Comparison of ENCODE assay signal across 8 mouse cellular contexts in the genomic region with DNA sequence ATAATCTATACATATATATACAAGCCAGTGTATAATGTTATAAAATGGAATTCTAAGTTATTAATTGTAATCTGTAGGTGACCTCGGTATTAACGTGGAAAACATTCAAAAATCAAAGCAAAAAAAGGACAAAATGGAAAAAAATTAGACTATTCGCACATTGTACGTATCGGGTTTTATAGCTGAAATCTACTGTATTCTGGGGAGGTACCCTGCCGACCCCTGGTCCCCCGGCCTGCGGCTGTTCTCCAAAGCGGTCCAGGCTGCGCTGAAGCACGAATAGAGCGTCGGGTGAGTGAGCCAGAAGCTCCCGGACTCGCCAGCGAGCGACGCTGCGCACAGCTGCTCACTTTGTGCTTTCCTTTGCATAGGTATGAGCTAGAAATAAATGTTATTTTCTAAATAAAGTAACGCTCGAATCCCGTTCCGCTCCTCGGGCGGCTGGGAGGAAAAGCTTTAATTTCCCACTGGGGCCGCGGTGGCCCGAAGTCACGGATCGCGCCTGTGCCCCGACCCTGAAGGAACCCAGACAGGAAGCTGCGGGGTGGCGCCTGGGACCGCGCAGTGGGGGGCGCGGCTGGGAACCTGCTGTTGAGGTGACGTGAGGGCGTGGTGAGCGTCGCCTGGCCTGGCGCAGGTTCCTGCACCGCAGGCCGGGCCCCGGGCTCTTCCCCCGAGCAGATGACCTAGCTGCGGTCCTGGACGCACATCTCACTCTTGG. TPM values are rescaled to one million over a fixed set of nuclear protein-coding genes. Genes with fewer than 3 reads are reported as not detected.
DNase-seq lines count a peak whose midpoint lies in the region; ATAC-seq and TF ChIP-seq lines count a peak whose summit lies in the region.

No protein-coding gene starts in this region.

- H3K4me2 ChIP-seq in kidney, embryonic 16.5 days (replicated peaks; ENCODE audit: low read depth, low read length), result peak overlapping the region; percentile 35
- peak overlapping the region; percentile 52 for H3K4me2 ChIP-seq in heart, embryonic 15.5 days
- peak overlapping the region; percentile 31 for H3K4me2 ChIP-seq in midbrain, embryonic 11.5 days

- under 1% methylated on average over 49 of the region's 49 CpGs for WGBS in kidney, embryonic 16.5 days
- 2% methylated on average over 49 of the region's 49 CpGs for WGBS in heart, embryonic 15.5 days
- under 1% methylated on average over 49 of the region's 49 CpGs for WGBS in midbrain, embryonic 11.5 days

- H3K4me3 ChIP-seq in kidney, embryonic 16.5 days (ENCODE audit: low read length), result peak overlapping the region; percentile 23
- H3K4me3 ChIP-seq in heart, embryonic 15.5 days, result peak overlapping the region; percentile 35
- H3K4me3 ChIP-seq in midbrain, embryonic 11.5 days (ENCODE audit: low read depth, low read length), result peak overlapping the region; percentile 52

- DNase-seq in kidney, adult 11 months, result no peak
- DNase-seq in brain, embryonic 14.5 days (ENCODE audit: low read depth), result peak; percentile 64
- DNase-seq in midbrain, embryonic 11.5 days (ENCODE audit: low spot score, missing footprints), result peak; percentile 96
- DNase-seq in Muller cell, postnatal 12 days (ENCODE audit: inconsistent ontology term), result no peak
- DNase-seq in urinary bladder, postnatal 36 days (ENCODE audit: low spot score in 2 of 2), result no peak
- no peak for DNase-seq in layer of hippocampus, postnatal 25 days (ENCODE audit: extremely low spot score in 1 of 2, low spot score in 1 of 2)

- no peak overlapping the region for H3K27ac ChIP-seq in kidney, embryonic 16.5 days (ENCODE audit: low read length)
- H3K27ac ChIP-seq in heart, embryonic 15.5 days, result no peak overlapping the region
- H3K27ac ChIP-seq in midbrain, embryonic 11.5 days (ENCODE audit: low read depth, low read length), result peak overlapping the region; percentile 60

- no peak for TF ChIP-seq POLR2A in brain, embryonic 14.5 days (IDR thresholded peaks at IDR 0.05; ENCODE audit: borderline replicate concordance, extremely low read depth, insufficient read depth, insufficient read length, poor library complexity, severe bottlenecking)

- H3K36me3 ChIP-seq in kidney, embryonic 16.5 days (ENCODE audit: insufficient read depth, low read length), result no peaks in the 10 kb centered on the region
- no peaks in the 10 kb centered on the region for H3K36me3 ChIP-seq in heart, embryonic 15.5 days
- H3K36me3 ChIP-seq in midbrain, embryonic 11.5 days (ENCODE audit: control insufficient read depth, insufficient read depth, low read length), result no peaks in the 10 kb centered on the region

- no peak overlapping the region for H3K9ac ChIP-seq in kidney, embryonic 16.5 days (replicated peaks; ENCODE audit: low read length)
- H3K9ac ChIP-seq in heart, embryonic 15.5 days, result no peak overlapping the region
- peak overlapping the region; percentile 24; the same call in 1 of the 2 replicates for H3K9ac ChIP-seq in midbrain, embryonic 11.5 days (ENCODE audit: low read length)

- ATAC-seq in kidney, embryonic 16.5 days (ENCODE audit: low FRiP score, low TSS enrichment), result no peak
- ATAC-seq in heart, embryonic 15.5 days (replicated peaks; ENCODE audit: insufficient number of reproducible peaks, insufficient read depth, low FRiP score, low read depth), result no peak
- 0 out of 2 replicates have a peak, but pooled peaks have one; percentile 12 for ATAC-seq in midbrain, embryonic 11.5 days (ENCODE audit: low FRiP score)

- H3K27me3 ChIP-seq in kidney, embryonic 16.5 days (ENCODE audit: insufficient read depth, low read length), result peaks cover 96% of the 10 kb centered on the region
- H3K27me3 ChIP-seq in heart, embryonic 15.5 days, result peaks cover 96% of the 10 kb centered on the region
- H3K27me3 ChIP-seq in midbrain, embryonic 11.5 days (ENCODE audit: control insufficient read depth, insufficient read depth, low read length), result peaks cover 97% of the 10 kb centered on the region

- H3K4me1 ChIP-seq in kidney, embryonic 16.5 days (ENCODE audit: insufficient read depth, low read length), result peaks cover 30% of the 10 kb centered on the region
- H3K4me1 ChIP-seq in heart, embryonic 15.5 days (replicated peaks), result peaks cover 35% of the 10 kb centered on the region
- H3K4me1 ChIP-seq in midbrain, embryonic 11.5 days (ENCODE audit: control insufficient read depth, insufficient read depth, low read length), result peaks cover 20% of the 10 kb centered on the region

- H3K9me3 ChIP-seq in kidney, embryonic 16.5 days (ENCODE audit: low read length), result no peaks in the 10 kb centered on the region
- H3K9me3 ChIP-seq in heart, embryonic 15.5 days (replicated peaks), result no peaks in the 10 kb centered on the region
- no peaks in the 10 kb centered on the region for H3K9me3 ChIP-seq in midbrain, embryonic 11.5 days (ENCODE audit: control insufficient read depth, low read length)

- no peak for TF ChIP-seq CTCF in brain, embryonic 14.5 days (IDR thresholded peaks at IDR 0.05; ENCODE audit: borderline replicate concordance, extremely low read depth, insufficient read depth, insufficient read length)

RNA-seq across cellular contexts. Expression of a gene that starts 5.6 kb away (rescaled TPM):
- 0.05 and 0.25 TPM in 2 replicates for polyA plus RNA-seq in kidney, embryonic 16.5 days (2015; fragmentation: Nextera tagmentation; extraction: Ambion mirVana)
- 8.2 and 22.2 TPM in 2 replicates for polyA plus RNA-seq in brain, embryonic 14.5 days (2012; rRNA removed)
- polyA plus RNA-seq in heart, embryonic 15.5 days (2015; fragmentation: Nextera tagmentation; extraction: Ambion mirVana), result 0.09 TPM in 1 of 2 replicates, not detected in the other
- polyA plus RNA-seq in midbrain, embryonic 11.5 days (2014; fragmentation: Nextera tagmentation; extraction: Ambion mirVana), result 2.9 and 4.4 TPM in 2 replicates
- 1 to 10 TPM; 5.4 to 5.6 TPM for total RNA-seq in layer of hippocampus, postnatal 25 days (2021)

Comparison
In these comparisons a context has a peak if more than half of its experiments do, and no peak if none do; other contexts are left out.
1. DNase-seq: peak in brain, embryonic 14.5 days (single experiment) and midbrain, embryonic 11.5 days (single experiment); none in kidney, adult 11 months (single experiment), Muller cell, postnatal 12 days (single experiment), urinary bladder, postnatal 36 days (0 of 2) and layer of hippocampus, postnatal 25 days (0 of 2).
2. Peak in every context shown above with its lines, with median percentiles within 50 percentile points of each other: H3K4me2 ChIP-seq and H3K4me3 ChIP-seq.